Mouse (Mus musculus) spleen, adult 2 months (tissue): ENCODE data around the gene Ovol1.

Experiments used
- CTCF ChIP-seq: fragments of 200-500 bp; IDR thresholded peaks from 2 replicates; pipeline ENCODE4 v1.5.1; 2011; ENCODE audit warnings: mild to moderate bottlenecking, inconsistent platforms; ENCODE audit not compliant: insufficient read depth, insufficient read length, insufficient replicate concordance; ENCODE audit errors: extremely low read depth
- POLR2A ChIP-seq: fragments of 200-500 bp; IDR thresholded peaks from 2 replicates; pipeline ENCODE4 v1.6.1; 2011; ENCODE audit warnings: low read depth, low read length, inconsistent platforms

DNA sequence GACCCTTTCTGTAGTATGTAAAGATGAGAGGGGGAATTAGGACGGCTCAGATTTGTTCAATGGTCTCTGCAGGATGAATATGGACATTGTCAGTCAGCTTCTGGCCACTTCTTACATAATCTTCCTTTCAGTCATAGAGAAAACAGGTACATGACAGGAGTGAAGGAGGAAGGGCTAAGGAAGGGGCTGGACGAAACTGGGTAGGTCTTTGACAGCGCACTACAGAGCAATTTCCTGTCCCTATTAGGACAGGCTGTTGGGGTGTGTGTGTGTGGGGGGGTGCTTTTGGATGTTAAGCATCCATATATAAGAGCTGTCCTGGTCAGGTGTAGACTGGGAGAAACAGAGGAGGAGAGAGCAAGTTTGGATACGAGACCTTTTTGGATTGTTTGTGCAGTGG is 38.8 kb upstream of the Ovol1 start:
- no peak for TF ChIP-seq CTCF
- no peak for TF ChIP-seq POLR2A
